Mouse (Mus musculus) WW6 (cell line): ENCODE measurements at regions not wholly inside any gene's neighbourhood (a gene's known extent, or its start where the extent isn't known, plus 50 kb on each side); places are given as distances from the start of the nearest gene placed in this dataset.

Source experiments
- DNase-seq: peaks from one replicate; pipeline ENCODE4 v3.0.0-alpha.2; 2013; ENCODE audit warnings: low read depth, low spot score

- no peak for DNase-seq
Measured at GRCm38 (mm10) chr1:28677700-28678099, 102.4 kb downstream of the Gm597 start.

- no peak for DNase-seq
Measured at GRCm38 (mm10) chr1:28675336-28675735, 104.7 kb downstream of the Gm597 start.

GRCm38 (mm10) chr1:28640818-28641217, 139.2 kb downstream of the Gm597 start:
- no peak for DNase-seq

- peak; percentile 7 for DNase-seq
Measured at GRCm38 (mm10) chr1:28622745-28623144, 157.3 kb downstream of the Gm597 start.

DNA sequence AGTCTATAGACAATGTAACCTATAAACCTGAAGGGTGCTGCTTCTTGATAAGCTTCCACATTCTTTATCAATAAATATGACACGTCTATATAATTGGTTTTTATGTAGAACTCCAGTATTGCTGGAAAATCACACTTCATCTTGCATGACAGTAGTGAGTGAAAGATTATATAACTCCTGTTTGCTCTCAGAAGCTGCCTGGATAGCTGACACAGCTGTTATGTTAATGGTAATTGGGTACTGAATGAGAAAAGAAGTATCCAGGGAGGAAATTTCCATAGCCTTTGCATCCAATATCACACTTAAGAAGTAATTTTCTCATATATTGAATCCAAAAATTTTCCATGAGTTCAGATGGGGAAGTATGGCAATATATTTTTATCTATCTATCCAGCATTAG, 177.7 kb downstream of the Gm597 start:
- no peak for DNase-seq

GRCm38 (mm10) chr1:28565383-28566154, 214.5 kb downstream of the Gm597 start:
- no peak for DNase-seq

DNA sequence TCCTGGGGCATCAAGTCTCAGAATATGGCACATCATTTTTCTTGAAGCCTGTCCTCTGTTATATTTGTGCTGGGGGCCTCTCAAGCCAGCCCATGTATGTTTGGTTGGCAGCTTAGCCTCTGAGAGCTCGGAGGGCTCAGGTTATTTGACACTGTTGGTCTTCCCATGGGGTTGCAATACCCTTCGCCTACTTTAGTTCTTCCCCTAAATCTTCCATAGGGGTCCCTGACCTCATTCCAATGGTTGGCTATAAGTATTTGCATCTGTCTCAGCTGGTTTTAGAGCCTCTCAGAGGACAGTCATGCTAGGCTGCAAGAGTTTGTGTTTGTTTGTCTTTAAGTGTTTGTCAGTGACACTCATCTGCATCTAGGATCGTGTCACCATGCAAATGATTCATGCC, 216.2 kb downstream of the Gm597 start:
- DNase-seq: no peak
